Mouse (Mus musculus) midbrain, embryonic 12.5 days (tissue): ENCODE results near the gene Gm17783. TPM values are rescaled to one million over a fixed set of nuclear protein-coding genes. Genes with fewer than 3 reads are reported as not detected.
"Not testable (repeated sequence)": the region's sequence is repeated elsewhere in the genome, so short reads cannot be mapped to it uniquely, and the experiment has no call there.

Source experiments
- ATAC-seq: fragments of 200-750 bp; cut with Nextera tagmentation; 2 replicates; pipeline ENCODE4 v1.8.0; 2017; ENCODE audit warnings: low read depth, moderate TSS enrichment, moderate library complexity; ENCODE audit not compliant: low FRiP score
- H3K27ac ChIP-seq: fragments of 300-500 bp; sonication (generic); replicated peaks from 2 replicates; pipeline ENCODE4 v1.5.1; 2016; ENCODE audit warnings: mild to moderate bottlenecking
- H3K27me3 ChIP-seq: fragments of 300-500 bp; sonication (generic); 2 replicates; pipeline ENCODE4 v1.6.1; 2016; ENCODE audit warnings: mild to moderate bottlenecking
- H3K36me3 ChIP-seq: fragments of 300-500 bp; sonication (generic); 2 replicates; pipeline ENCODE4 v1.6.1; 2016
- H3K4me1 ChIP-seq: fragments of 300-500 bp; sonication (generic); 2 replicates; pipeline ENCODE4 v1.6.1; 2016
- H3K4me2 ChIP-seq: fragments of 300-500 bp; sonication (generic); replicated peaks from 2 replicates; pipeline ENCODE4 v1.6.1; 2016; ENCODE audit warnings: mild to moderate bottlenecking, moderate library complexity
- H3K4me3 ChIP-seq: fragments of 300-500 bp; sonication (generic); 2 replicates; pipeline ENCODE4 v1.5.1; 2016; ENCODE audit warnings: mild to moderate bottlenecking
- H3K9ac ChIP-seq: fragments of 300-500 bp; sonication (generic); replicated peaks from 2 replicates; pipeline ENCODE4 v1.6.1; 2016; ENCODE audit warnings: mild to moderate bottlenecking, moderate library complexity
- H3K9me3 ChIP-seq: fragments of 300-500 bp; sonication (generic); 2 replicates; pipeline ENCODE4 v1.6.1; 2016; ENCODE audit warnings: mild to moderate bottlenecking
- WGBS: fragments of 180-500 bp; shearing (Covaris S2); methylation state at CpG from one replicate; pipeline ENCODE4 v1.1.7; 2016; 5-methylcytosine and 5-hydroxymethylcytosine counted together
- polyA plus RNA-seq: library from polyadenylated mRNA; unstranded; fragments of >200 nt; fragmentation: Nextera tagmentation; extraction: Ambion mirVana; gene quantifications from 2 replicates; pipeline ENCODE4 v1.2.1, GENCODE M21; 2016

Gm17783 gene
- polyA plus RNA-seq, 1 experiment from 2014 or later, result not detected

DNA sequence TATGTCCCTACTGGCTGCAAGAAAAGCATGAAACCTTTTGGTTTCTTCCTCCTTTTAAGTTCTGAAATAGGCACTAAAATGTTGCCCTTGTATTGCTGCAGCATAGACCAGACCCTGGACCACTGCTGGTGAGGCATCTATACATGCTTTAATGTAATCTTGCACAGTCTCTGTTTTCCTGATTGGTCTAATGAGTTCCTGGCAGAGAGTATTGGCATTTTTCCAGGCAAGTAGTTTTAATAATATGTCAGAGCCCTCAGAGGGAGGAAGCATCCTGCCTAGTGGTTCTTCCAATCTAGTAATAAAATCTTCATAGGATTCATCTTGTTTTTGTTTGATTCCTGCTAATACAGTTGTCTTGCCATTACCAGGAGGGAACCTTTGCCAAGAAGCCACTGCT is 54.9 kb downstream of the Gm17783 start:
- Histone ChIP-seq H3K27me3 (no peaks in the 10 kb centered on the region), H3K4me3 (no peak overlapping the region), H3K27ac (no peak overlapping the region), H3K36me3 (no peaks in the 10 kb centered on the region), H3K9me3 (no peaks in the 10 kb centered on the region), H3K4me2 (no peak overlapping the region), H3K4me1 (no peaks in the 10 kb centered on the region), H3K9ac (no peak overlapping the region)
- ATAC-seq, result no peak

DNA sequence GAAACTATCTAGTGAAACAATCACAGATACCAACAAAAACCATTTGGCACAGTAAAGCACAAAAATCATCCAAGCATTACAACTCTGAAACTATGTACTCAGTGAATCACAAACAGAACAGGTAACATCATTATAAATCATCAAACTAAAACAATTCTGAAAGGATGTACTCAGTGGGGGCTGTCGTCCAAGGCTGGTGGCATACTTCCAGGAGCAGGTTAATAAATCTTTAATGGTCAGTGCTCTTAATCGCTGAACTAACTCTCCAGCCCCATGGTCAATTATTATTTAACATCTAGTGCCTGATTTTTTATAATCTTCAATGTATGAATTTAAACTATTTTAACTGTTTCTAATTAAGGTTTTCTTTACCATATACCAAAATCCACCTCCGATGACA is 60.0 kb downstream of the Gm17783 start:
- ATAC-seq, H3K27ac ChIP-seq, H3K9ac ChIP-seq, H3K4me1 ChIP-seq, H3K36me3 ChIP-seq, H3K4me3 ChIP-seq, H3K9me3 ChIP-seq, H3K4me2 ChIP-seq, H3K27me3 ChIP-seq: not testable (repeated sequence)
- 85% methylated on average over 3 of the region's 3 CpGs for WGBS

Other genes with a start within 250 kb of the Gm17783 start
- gene Cd200, start 123.0 kb downstream of the Gm17783 start, polyA plus RNA-seq, result 77.7 and 90.0 TPM in 2 replicates
- not detected in 2 replicates for gene Gm609, start 39.1 kb downstream of the Gm17783 start, polyA plus RNA-seq
- not detected in 2 replicates for gene Slc9c1, start 3.3 kb upstream of the Gm17783 start, polyA plus RNA-seq
- gene Gcsam, start 78.3 kb upstream of the Gm17783 start, polyA plus RNA-seq, result 0.09 and 0.12 TPM in 2 replicates
- 0.08 and 0.10 TPM in 2 replicates for gene BC016579, start 122.0 kb upstream of the Gm17783 start, polyA plus RNA-seq
- 0.52 and 0.85 TPM in 2 replicates for gene Tmprss7, start 161.6 kb upstream of the Gm17783 start, polyA plus RNA-seq
- gene Tagln3, start 192.6 kb upstream of the Gm17783 start, polyA plus RNA-seq, result 383 and 400 TPM in 2 replicates
- gene Abhd10, start 210.9 kb upstream of the Gm17783 start, polyA plus RNA-seq, result 48.9 and 49.5 TPM in 2 replicates